Mouse (Mus musculus): ENCODE measurements at regions not wholly inside any gene's neighbourhood (a gene's known extent, or its start where the extent isn't known, plus 50 kb on each side); places are given as distances from the start of the nearest gene placed in this dataset.

DNA sequence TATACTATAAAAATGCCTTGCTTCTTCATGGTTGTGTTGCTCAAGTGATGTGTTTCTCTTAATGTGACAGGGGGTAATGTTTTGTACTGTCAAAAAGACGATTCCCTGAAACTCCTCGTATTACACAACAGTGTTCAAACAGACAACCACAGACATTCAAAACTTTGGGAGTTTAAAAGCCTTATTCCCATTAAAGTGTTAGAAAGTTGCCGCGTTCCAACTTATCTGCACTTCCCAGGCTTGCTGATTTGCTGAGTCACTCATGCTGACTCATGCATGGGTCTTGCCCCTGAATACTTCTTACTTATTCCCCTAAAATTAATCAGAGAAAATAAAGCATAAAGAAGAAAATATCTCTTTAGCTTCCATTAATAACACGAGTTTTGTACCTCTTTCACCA lies 239.8 kb upstream of the Dab2 start:
- Histone ChIP-seq H3K4me1 (ENCODE audit: control insufficient read depth, insufficient read depth, low read length) (no peaks in the 10 kb centered on the region), H3K4me2 (ENCODE audit: low read depth) (no peak overlapping the region), H3K27ac (ENCODE audit: low read depth, low read length) (no peak overlapping the region), H3K9ac (ENCODE audit: low read length) (no peak overlapping the region), H3K4me3 (ENCODE audit: low read depth, low read length) (no peak overlapping the region), H3K36me3 (ENCODE audit: control insufficient read depth, insufficient read depth, low read length) (no peaks in the 10 kb centered on the region), H3K27me3 (ENCODE audit: control insufficient read depth, insufficient read depth, low read length) (no peaks in the 10 kb centered on the region), H3K9me3 (ENCODE audit: control insufficient read depth, low read length) (no peaks in the 10 kb centered on the region)
- WGBS: 89% methylated on average over 5 of the region's 5 CpGs
- DNase-seq (ENCODE audit: low spot score) (no peak), ATAC-seq (ENCODE audit: insufficient read depth, low FRiP score, low TSS enrichment) (no peak)

DNA sequence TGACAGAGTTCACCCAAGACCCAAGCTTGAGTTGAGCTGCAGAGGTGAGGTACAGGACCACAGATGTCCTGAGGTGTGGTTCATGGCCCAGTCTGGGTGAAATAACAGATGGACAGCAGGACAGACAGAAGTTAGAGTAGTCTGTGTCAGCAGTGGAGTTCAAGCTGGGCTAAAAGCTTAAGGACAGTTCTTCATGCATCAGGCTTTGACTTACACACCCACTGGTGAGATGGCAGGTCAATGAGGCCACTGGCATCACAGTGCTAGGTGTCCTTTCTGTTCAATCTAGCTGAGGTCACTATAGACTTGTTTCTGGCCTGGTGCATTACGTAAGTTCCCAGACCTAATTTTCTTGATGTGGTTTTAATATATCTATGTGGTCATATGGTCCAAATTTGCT lies 238.9 kb upstream of the Dab2 start:
- Histone ChIP-seq H3K4me3 (ENCODE audit: low read depth, low read length) (no peak overlapping the region), H3K9me3 (ENCODE audit: control insufficient read depth, low read length) (no peaks in the 10 kb centered on the region), H3K9ac (ENCODE audit: low read length) (no peak overlapping the region), H3K27ac (ENCODE audit: low read depth, low read length) (no peak overlapping the region), H3K4me2 (ENCODE audit: low read depth) (no peak overlapping the region), H3K36me3 (ENCODE audit: control insufficient read depth, insufficient read depth, low read length) (no peaks in the 10 kb centered on the region), H3K4me1 (ENCODE audit: control insufficient read depth, insufficient read depth, low read length) (no peaks in the 10 kb centered on the region), H3K27me3 (ENCODE audit: control insufficient read depth, insufficient read depth, low read length) (no peaks in the 10 kb centered on the region)
- 96% methylated on average over 1 of the region's 1 CpGs for WGBS
- DNase-seq (ENCODE audit: low spot score) (no peak), ATAC-seq (ENCODE audit: insufficient read depth, low FRiP score, low TSS enrichment) (no peak)

DNA sequence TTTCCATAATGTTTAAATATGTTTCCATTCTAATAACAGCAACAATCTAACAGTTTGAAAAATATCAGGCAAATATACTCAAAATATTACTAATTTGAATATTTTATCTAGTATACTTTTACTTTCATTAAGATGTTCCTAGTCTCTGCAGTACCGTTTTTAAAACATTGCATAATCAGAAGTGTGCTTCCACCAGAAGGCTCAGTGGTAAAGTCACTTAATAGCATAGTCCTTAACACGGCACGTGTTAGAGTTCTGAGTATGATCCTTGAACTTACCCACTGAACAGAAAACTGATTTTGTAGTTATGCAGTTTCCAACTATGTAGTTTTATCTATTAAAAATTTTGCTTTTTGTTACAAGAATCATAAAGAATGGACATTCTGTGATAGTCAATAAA lies 234.5 kb upstream of the Dab2 start:
- no peak overlapping the region for H3K4me3 ChIP-seq (ENCODE audit: low read depth, low read length)
- H3K27ac ChIP-seq (ENCODE audit: low read depth, low read length): no peak overlapping the region
- no peak overlapping the region for H3K4me2 ChIP-seq (ENCODE audit: low read depth)
- H3K9me3 ChIP-seq (ENCODE audit: control insufficient read depth, low read length): no peaks in the 10 kb centered on the region
- no peak overlapping the region for H3K9ac ChIP-seq (ENCODE audit: low read length)
- no peaks in the 10 kb centered on the region for H3K27me3 ChIP-seq (ENCODE audit: control insufficient read depth, insufficient read depth, low read length)
- H3K36me3 ChIP-seq (ENCODE audit: control insufficient read depth, insufficient read depth, low read length): no peaks in the 10 kb centered on the region
- DNase-seq (ENCODE audit: low spot score): no peak
- no peak for ATAC-seq (ENCODE audit: insufficient read depth, low FRiP score, low TSS enrichment)
- H3K4me1 ChIP-seq (ENCODE audit: control insufficient read depth, insufficient read depth, low read length): no peaks in the 10 kb centered on the region
- WGBS: 95% methylated on average over 3 of the region's 3 CpGs

DNA sequence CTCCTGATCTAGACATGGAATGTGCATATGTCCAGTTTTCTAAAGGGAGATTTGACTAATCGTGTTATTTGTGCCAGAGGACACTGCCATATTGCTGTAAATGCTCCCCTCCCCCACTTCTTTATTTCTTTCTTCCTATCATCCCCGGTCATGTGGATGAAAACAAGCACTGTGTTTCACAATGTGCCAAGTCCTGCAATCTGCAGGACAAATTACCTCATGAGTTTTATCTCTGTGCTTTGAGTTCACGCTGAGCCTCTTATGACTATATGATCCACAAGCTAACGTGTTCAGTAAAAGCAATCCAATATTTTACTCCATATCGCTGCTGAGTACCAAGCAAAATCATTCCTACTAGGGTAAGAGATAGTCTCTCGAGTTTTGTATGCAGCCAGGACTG lies 232.2 kb upstream of the Dab2 start:
- Histone ChIP-seq H3K4me3 (ENCODE audit: low read depth, low read length) (no peak overlapping the region), H3K27me3 (ENCODE audit: control insufficient read depth, insufficient read depth, low read length) (no peaks in the 10 kb centered on the region), H3K9me3 (ENCODE audit: control insufficient read depth, low read length) (no peaks in the 10 kb centered on the region), H3K4me2 (ENCODE audit: low read depth) (no peak overlapping the region), H3K36me3 (ENCODE audit: control insufficient read depth, insufficient read depth, low read length) (no peaks in the 10 kb centered on the region), H3K9ac (ENCODE audit: low read length) (no peak overlapping the region), H3K4me1 (ENCODE audit: control insufficient read depth, insufficient read depth, low read length) (no peaks in the 10 kb centered on the region), H3K27ac (ENCODE audit: low read depth, low read length) (no peak overlapping the region)
- ATAC-seq (ENCODE audit: insufficient read depth, low FRiP score, low TSS enrichment) (no peak), DNase-seq (ENCODE audit: low spot score) (no peak)
- 86% methylated on average over 6 of the region's 6 CpGs for WGBS

DNA sequence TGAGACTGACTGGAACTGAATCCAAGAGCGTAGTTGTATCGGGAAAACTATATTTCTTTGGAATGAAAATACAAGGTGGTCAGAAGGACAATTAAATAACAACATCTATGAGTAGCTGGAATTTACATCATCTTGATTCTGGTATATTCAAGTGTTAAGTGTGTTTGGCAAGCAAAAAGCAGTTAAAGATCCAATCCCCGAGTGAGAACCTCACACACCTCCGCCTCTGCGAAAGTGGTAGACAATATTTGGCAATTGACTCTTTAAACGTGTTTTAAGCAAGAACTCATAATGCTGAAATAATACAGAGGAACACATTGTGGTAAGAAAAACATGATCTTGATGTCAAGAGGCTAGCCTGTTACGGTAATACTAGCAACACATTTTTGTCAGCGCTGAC lies 231.2 kb upstream of the Dab2 start:
- Histone ChIP-seq H3K36me3 (ENCODE audit: control insufficient read depth, insufficient read depth, low read length) (no peaks in the 10 kb centered on the region), H3K27me3 (ENCODE audit: control insufficient read depth, insufficient read depth, low read length) (no peaks in the 10 kb centered on the region), H3K4me1 (ENCODE audit: control insufficient read depth, insufficient read depth, low read length) (no peaks in the 10 kb centered on the region), H3K4me3 (ENCODE audit: low read depth, low read length) (no peak overlapping the region), H3K4me2 (ENCODE audit: low read depth) (no peak overlapping the region), H3K9me3 (ENCODE audit: control insufficient read depth, low read length) (no peaks in the 10 kb centered on the region), H3K27ac (ENCODE audit: low read depth, low read length) (no peak overlapping the region), H3K9ac (ENCODE audit: low read length) (no peak overlapping the region)
- DNase-seq (ENCODE audit: low spot score): no peak
- no peak for ATAC-seq (ENCODE audit: insufficient read depth, low FRiP score, low TSS enrichment)
- 94% methylated on average over 8 of the region's 8 CpGs for WGBS

DNA sequence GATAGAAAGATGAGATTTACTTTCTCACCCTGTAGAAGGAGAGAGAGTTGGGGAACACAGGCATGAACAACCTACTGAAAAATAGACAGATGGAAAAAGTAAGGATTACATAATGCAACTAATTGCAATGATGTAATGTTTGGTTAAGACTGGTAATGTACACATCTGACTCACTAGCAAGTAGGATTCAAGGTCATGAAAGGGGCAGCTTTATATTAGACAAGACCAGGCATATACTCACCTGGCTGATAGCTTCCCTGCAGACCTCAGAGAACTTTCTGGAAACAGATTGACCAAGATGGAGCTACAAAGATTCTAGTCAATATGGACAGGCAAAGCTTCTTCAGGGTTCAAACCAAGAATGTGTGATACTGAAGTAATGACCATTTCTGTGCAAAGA lies 227.7 kb upstream of the Dab2 start:
- Histone ChIP-seq H3K27ac (ENCODE audit: low read depth, low read length) (no peak overlapping the region), H3K4me1 (ENCODE audit: control insufficient read depth, insufficient read depth, low read length) (no peaks in the 10 kb centered on the region), H3K27me3 (ENCODE audit: control insufficient read depth, insufficient read depth, low read length) (no peaks in the 10 kb centered on the region), H3K9me3 (ENCODE audit: control insufficient read depth, low read length) (no peaks in the 10 kb centered on the region), H3K36me3 (ENCODE audit: control insufficient read depth, insufficient read depth, low read length) (no peaks in the 10 kb centered on the region), H3K4me2 (ENCODE audit: low read depth) (no peak overlapping the region), H3K9ac (ENCODE audit: low read length) (no peak overlapping the region), H3K4me3 (ENCODE audit: low read depth, low read length) (no peak overlapping the region)
- no peak for DNase-seq (ENCODE audit: low spot score)
- ATAC-seq (ENCODE audit: insufficient read depth, low FRiP score, low TSS enrichment): no peak

DNA sequence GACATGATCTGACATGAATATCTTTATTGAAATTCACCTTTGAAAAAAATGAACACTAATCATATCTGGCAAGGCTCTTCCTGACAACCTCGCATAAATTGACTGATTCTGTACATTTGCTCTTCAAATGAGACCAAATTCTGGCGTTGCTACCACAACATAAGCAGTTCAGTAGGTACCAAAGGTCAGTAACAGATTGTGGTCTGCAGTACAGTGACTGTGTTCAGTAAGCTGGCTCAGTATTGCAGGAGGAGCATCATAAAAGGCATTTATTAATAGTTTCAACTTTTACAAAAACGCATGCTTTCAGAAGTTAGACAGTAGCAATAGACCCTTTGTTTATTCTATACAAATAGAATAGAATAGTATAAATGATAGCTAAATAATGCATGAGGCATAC lies 226.7 kb upstream of the Dab2 start:
- no peak for ATAC-seq (ENCODE audit: insufficient read depth, low FRiP score, low TSS enrichment)
- no peaks in the 10 kb centered on the region for H3K27me3 ChIP-seq (ENCODE audit: control insufficient read depth, insufficient read depth, low read length)
- no peak for DNase-seq (ENCODE audit: low spot score)
- H3K27ac ChIP-seq (ENCODE audit: low read depth, low read length): no peak overlapping the region
- H3K4me3 ChIP-seq (ENCODE audit: low read depth, low read length): no peak overlapping the region
- no peaks in the 10 kb centered on the region for H3K36me3 ChIP-seq (ENCODE audit: control insufficient read depth, insufficient read depth, low read length)
- no peaks in the 10 kb centered on the region for H3K9me3 ChIP-seq (ENCODE audit: control insufficient read depth, low read length)
- WGBS: 83% methylated on average over 3 of the region's 3 CpGs
- H3K4me2 ChIP-seq (ENCODE audit: low read depth): no peak overlapping the region
- H3K9ac ChIP-seq (ENCODE audit: low read length): no peak overlapping the region
- H3K4me1 ChIP-seq (ENCODE audit: control insufficient read depth, insufficient read depth, low read length): no peaks in the 10 kb centered on the region

DNA sequence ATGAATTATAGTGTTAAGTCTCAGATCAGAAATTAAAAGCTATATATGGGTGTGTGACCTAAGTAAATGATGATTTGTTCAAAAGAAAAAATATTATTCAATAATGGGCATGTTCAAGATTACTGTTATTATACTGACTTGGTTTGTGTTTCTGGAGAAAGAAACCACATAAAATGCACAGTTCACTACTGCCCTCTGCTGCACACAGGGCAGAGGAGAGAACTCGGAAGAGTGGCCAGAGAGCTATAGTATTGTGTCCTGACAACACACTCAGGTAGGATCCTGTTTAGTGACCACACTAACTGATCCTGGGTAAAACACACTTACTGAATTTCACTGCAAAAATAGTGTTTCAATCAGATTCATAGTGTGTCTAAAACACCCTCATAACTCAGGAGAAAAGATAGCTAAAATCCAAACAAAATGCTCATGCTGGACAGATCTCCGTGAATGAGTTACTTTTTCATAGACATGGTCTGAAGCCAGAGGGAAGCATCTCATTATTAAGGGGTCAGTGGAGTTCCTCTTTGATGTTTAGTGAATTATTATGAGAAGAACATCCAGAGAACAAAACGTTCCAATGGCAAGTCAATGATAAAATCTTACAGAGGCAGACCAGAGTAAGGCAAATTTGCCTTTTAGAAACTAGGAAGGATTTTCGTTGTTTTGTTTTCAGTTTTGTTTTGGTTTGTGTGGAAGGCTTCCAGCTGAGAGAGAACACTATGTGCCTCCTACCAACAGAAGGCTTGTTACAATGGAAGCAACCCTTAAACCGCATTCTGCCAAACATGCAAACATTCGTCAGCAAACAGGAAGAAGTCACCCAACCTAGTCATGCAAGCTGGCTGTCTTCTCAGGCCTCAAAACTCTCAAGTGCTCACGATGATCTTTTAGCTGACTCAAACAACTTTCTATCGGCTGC lies 218.6 kb upstream of the Dab2 start:
- H3K9ac ChIP-seq (ENCODE audit: low read length): no peak overlapping the region
- no peak overlapping the region for H3K27ac ChIP-seq (ENCODE audit: low read depth, low read length)
- 60% methylated on average over 8 of the region's 8 CpGs for WGBS
- H3K4me1 ChIP-seq (ENCODE audit: control insufficient read depth, insufficient read depth, low read length): no peaks in the 10 kb centered on the region
- DNase-seq (ENCODE audit: low spot score) (peak; percentile 23), ATAC-seq (ENCODE audit: insufficient read depth, low FRiP score, low TSS enrichment) (peak; percentile 61; the same call in 1 of the 2 replicates)
- no peaks in the 10 kb centered on the region for H3K36me3 ChIP-seq (ENCODE audit: control insufficient read depth, insufficient read depth, low read length)
- no peaks in the 10 kb centered on the region for H3K27me3 ChIP-seq (ENCODE audit: control insufficient read depth, insufficient read depth, low read length)
- no peak overlapping the region for H3K4me2 ChIP-seq (ENCODE audit: low read depth)
- no peak overlapping the region for H3K4me3 ChIP-seq (ENCODE audit: low read depth, low read length)
- no peaks in the 10 kb centered on the region for H3K9me3 ChIP-seq (ENCODE audit: control insufficient read depth, low read length)

DNA sequence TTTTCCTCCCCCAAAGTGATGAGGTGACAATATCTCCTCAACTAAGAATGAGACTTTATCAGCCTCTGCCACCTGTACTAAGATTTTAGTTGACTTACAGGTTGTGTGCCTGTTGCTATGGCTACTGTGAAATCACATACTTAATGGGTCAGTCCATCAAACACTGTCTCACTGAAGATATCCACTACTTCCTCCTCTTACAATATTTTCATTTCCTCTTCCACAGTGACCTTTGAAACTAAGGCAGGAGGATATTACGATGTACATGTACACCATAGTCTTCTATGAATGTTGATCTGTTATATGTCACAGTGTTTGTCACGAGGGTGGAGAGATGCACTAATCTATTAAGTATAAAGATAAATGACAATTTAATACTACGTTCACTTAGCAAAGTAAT lies 212.4 kb upstream of the Dab2 start:
- 85% methylated on average over 3 of the region's 3 CpGs for WGBS
- H3K36me3 ChIP-seq (ENCODE audit: control insufficient read depth, insufficient read depth, low read length): no peaks in the 10 kb centered on the region
- H3K4me2 ChIP-seq (ENCODE audit: low read depth): no peak overlapping the region
- H3K9me3 ChIP-seq (ENCODE audit: control insufficient read depth, low read length): no peaks in the 10 kb centered on the region
- H3K4me1 ChIP-seq (ENCODE audit: control insufficient read depth, insufficient read depth, low read length): no peaks in the 10 kb centered on the region
- no peak overlapping the region for H3K9ac ChIP-seq (ENCODE audit: low read length)
- H3K27me3 ChIP-seq (ENCODE audit: control insufficient read depth, insufficient read depth, low read length): no peaks in the 10 kb centered on the region
- no peak overlapping the region for H3K27ac ChIP-seq (ENCODE audit: low read depth, low read length)
- no peak overlapping the region for H3K4me3 ChIP-seq (ENCODE audit: low read depth, low read length)
- ATAC-seq (ENCODE audit: insufficient read depth, low FRiP score, low TSS enrichment) (no peak), DNase-seq (ENCODE audit: low spot score) (no peak)
